Mouse (Mus musculus) MEL (cell line): ENCODE results near the gene Trabd.

Experiments
- CTCF ChIP-seq, 3 experiments: IDR thresholded peaks in 2 of 3; conservative IDR thresholded peaks in 1 of 3; 2 replicates each; pipeline ENCODE4 v1.5.1; 2011 to 2012; ENCODE audit warnings: low read length in 3 of 3, low read depth in 2 of 3, mild to moderate bottlenecking in 2 of 3, improper control_type of control experiment in 1 of 3, inconsistent platforms in 1 of 3, mixed read lengths in 1 of 3, moderate library complexity in 1 of 3; ENCODE audit not compliant: control insufficient read depth in 1 of 3, insufficient read depth in 1 of 3, poor library complexity in 1 of 3, severe bottlenecking in 1 of 3
- EP300 ChIP-seq, 2 experiments: IDR thresholded peaks; 2 replicates each; pipeline ENCODE4 v1.6.1; 2011; ENCODE audit warnings: improper control_type of control experiment in 2 of 2, low read length in 2 of 2, low read depth in 1 of 2, mild to moderate bottlenecking in 1 of 2
- NELFE ChIP-seq: IDR thresholded peaks from 2 replicates; pipeline ENCODE4 v1.6.1; 2011; ENCODE audit warnings: low read depth, low read length, improper control_type of control experiment
- POLR2AphosphoS2 ChIP-seq: IDR thresholded peaks from 2 replicates; pipeline ENCODE4 v1.6.1; 2011; ENCODE audit warnings: low read length, improper control_type of control experiment
- USF1 ChIP-seq: IDR thresholded peaks from 2 replicates; pipeline ENCODE4 v1.6.1; 2014; ENCODE audit warnings: low read depth, mild to moderate bottlenecking, inconsistent platforms, low read length, improper control_type of control experiment, moderate library complexity

DNA sequence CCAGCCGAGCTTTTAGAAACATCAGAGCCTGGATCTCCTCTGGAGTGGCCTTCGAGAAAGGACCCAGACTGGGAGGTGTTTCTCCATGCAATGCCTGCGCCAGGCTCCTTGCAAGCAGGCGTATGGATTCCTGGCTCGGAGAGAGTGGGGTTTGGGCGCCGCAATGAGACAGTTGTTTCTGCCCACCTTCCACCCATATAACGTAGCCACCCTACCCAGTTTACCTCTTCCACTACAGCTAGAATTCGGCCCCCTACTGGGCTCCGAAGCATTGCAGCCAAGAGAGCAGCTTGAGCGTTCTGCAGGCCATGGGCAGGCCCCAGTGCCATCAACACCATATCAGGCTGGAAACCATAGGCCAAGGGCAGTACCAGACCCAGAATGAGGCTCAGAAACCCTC lies 48.7 kb downstream of the Trabd start:
- TF ChIP-seq EP300 (IDR thresholded peaks at IDR 0.05; ENCODE audit: low read depth in 1 of 2, low read length in 2 of 2) (no peak), NELFE (no peak), USF1 (no peak), CTCF (IDR thresholded peaks at IDR 0.05 in 2 of 3, conservative IDR thresholded peaks at IDR 0.05 in 1 of 3; ENCODE audit: control insufficient read depth in 1 of 3, insufficient read depth in 1 of 3, low read depth in 2 of 3, low read length in 3 of 3, poor library complexity in 1 of 3, severe bottlenecking in 1 of 3) (no peak; a peak in 1 of 6 replicates), POLR2AphosphoS2 (no peak)
